Mouse (Mus musculus) E14TG2a.4 (cell line): ENCODE measurements around the gene Cfap58.

Experiments
- CTCF ChIP-seq: conservative IDR thresholded peaks from 2 replicates; pipeline ENCODE4 v1.5.1; 2014; ENCODE audit warnings: low read length
- NANOG ChIP-seq: IDR thresholded peaks from 2 replicates; pipeline ENCODE4 v1.6.1; 2014; ENCODE audit warnings: borderline replicate concordance, low read length, mixed read lengths
- POU5F1 ChIP-seq: IDR thresholded peaks from 2 replicates; pipeline ENCODE4 v1.6.1; 2014; ENCODE audit warnings: low read length, borderline replicate concordance

DNA sequence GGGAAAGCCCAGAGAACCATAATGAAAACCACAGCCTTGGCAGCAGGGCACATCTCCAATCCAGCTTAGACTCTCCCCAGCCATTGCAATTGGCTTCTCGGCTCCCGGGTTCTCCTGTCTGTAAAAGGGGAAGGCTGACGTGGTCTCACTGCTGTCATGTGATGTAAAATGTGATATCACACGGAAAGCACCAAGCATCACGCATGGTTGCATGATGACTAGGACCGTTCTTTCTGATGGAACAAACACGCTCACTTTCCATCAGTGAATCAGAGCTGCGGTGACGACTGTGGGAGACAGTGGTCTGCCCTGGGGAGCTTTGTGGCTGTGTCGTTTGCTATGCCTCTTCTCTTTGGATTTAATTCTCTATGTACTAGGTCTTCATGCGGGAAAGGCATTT lies 50.5 kb downstream of the Cfap58 start:
- no peak for TF ChIP-seq CTCF
- no peak for TF ChIP-seq NANOG
- no peak for TF ChIP-seq POU5F1
